Mouse (Mus musculus) intestine, embryonic 14.5 days (tissue): ENCODE measurements at regions not wholly inside any gene's neighbourhood (a gene's known extent, or its start where the extent isn't known, plus 50 kb on each side); places are given as distances from the start of the nearest gene placed in this dataset.
"Not testable (repeated sequence)": the region's sequence is repeated elsewhere in the genome, so short reads cannot be mapped to it uniquely, and the experiment has no call there.

ENCODE experiments used
- ATAC-seq: fragments of 200-750 bp; cut with Nextera tagmentation; replicated peaks from 2 replicates; pipeline ENCODE4 v1.8.0; 2017; ENCODE audit warnings: low read depth, moderate number of reproducible peaks, moderate TSS enrichment, moderate library complexity; ENCODE audit not compliant: low FRiP score, low TSS enrichment
- DNase-seq: peaks from one replicate; pipeline ENCODE4 v3.0.0-alpha.2; 2018; ENCODE audit warnings: low spot score
- H3K27ac ChIP-seq: fragments of 300-500 bp; sonication (generic); 2 replicates; pipeline ENCODE4 v1.5.1; 2014; ENCODE audit warnings: low read depth, mild to moderate bottlenecking, control low read depth
- H3K27me3 ChIP-seq: fragments of 300-500 bp; sonication (generic); replicated peaks from 2 replicates; pipeline ENCODE4 v1.6.1; 2014; ENCODE audit warnings: low read length, control low read depth; ENCODE audit not compliant: control insufficient read depth, insufficient read depth
- H3K36me3 ChIP-seq: fragments of 300-500 bp; sonication (generic); 2 replicates; pipeline ENCODE4 v1.6.1; 2014; ENCODE audit warnings: low read length, control low read depth; ENCODE audit not compliant: control insufficient read depth, insufficient read depth
- H3K4me1 ChIP-seq: fragments of 300-500 bp; sonication (generic); replicated peaks from 2 replicates; pipeline ENCODE4 v1.6.1; 2014; ENCODE audit warnings: low read length, control low read depth, mixed read lengths; ENCODE audit not compliant: control insufficient read depth, insufficient read depth
- H3K4me2 ChIP-seq: fragments of 300-500 bp; sonication (generic); 2 replicates; pipeline ENCODE4 v1.6.1; 2014; ENCODE audit warnings: low read length
- H3K4me3 ChIP-seq: fragments of 300-500 bp; sonication (generic); 2 replicates; pipeline ENCODE4 v1.5.1; 2014; ENCODE audit warnings: low read depth, low read length, control low read depth, mixed read lengths
- H3K9ac ChIP-seq: fragments of 300-500 bp; sonication (generic); 2 replicates; pipeline ENCODE4 v1.6.1; 2014; ENCODE audit warnings: mild to moderate bottlenecking, low read length
- H3K9me3 ChIP-seq: fragments of 300-500 bp; sonication (generic); 2 replicates; pipeline ENCODE4 v1.6.1; 2016; ENCODE audit warnings: low read length, control low read depth; ENCODE audit not compliant: control insufficient read depth
- WGBS: fragments of 180-500 bp; shearing (Covaris S2); extraction: QIAGEN DNeasy Blood & Tissue Kit; methylation state at CpG from one replicate; pipeline ENCODE4 v1.1.7; 2014; 5-methylcytosine and 5-hydroxymethylcytosine counted together

DNA sequence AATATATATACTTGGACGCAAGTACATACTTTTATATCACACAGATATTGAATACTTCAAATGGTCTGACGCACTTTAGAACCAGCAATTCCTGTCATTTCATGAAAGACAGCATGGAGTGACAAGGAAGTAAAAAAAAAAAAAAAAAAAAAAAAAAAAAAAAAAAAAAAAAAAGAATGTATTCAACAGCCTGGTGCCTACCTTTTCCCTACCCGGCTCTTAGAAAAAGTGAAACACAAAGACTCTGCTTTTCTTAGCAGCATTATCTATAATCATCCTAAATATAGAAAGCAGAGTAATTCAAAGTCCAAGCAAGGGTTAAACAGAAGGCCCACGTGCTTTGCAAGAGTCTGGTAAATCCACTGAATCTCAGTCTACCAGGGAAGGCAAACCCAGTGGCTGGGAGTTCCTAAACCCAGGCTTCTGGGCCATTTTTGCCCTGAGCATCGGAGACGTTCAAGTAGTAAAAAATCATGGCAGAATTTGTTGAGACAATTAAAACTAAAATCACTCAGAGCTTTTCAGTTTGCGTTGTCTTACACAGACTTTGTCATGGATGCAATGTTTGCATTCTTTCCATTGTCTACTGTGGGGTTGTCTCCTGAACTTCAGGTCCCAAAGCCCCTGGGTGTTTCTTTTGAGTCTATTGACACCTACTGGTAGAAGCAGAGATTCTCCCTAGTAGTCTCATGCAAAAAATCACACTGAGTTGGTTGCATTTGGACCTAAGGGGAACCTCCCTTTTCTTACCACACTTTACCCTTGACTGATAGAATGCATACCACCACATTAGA is 390.2 kb upstream of the 1700008P02Rik start:
- Histone ChIP-seq H3K27me3 (no peaks in the 10 kb centered on the region), H3K4me2 (no peak overlapping the region), H3K4me1 (no peaks in the 10 kb centered on the region), H3K9me3 (no peaks in the 10 kb centered on the region), H3K9ac (no peak overlapping the region), H3K4me3 (no peak overlapping the region), H3K36me3 (no peaks in the 10 kb centered on the region), H3K27ac (no peak overlapping the region)
- WGBS: 58% methylated on average over 7 of the region's 7 CpGs
- DNase-seq (no peak), ATAC-seq (no peak)

DNA sequence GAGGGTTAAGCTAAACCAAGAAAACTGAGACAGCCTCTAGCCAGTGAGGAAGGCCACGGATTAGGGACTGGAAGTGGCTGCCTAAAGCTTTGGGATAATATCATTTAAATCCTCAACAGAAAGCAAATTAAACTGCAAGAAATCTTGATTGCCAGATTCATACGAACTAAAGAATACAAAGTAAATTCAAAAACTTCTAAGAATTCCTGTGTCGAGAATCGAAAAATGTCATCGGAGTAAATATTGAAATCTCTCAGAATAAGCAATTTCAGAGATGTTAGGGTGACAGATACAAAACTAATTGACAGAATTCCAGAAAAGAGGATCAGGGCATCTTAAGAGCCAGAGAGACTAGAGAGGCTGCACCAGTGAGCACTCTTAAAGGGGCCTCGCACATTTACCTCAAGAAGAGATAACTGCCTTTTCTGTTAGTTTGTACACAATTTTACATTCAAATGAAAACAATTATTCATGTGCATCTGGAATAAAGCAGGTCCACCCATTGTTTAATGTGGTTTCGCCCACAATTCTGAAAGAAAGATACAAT is 388.5 kb upstream of the 1700008P02Rik start:
- no peaks in the 10 kb centered on the region for H3K27me3 ChIP-seq
- H3K4me2 ChIP-seq: no peak overlapping the region
- DNase-seq (no peak), ATAC-seq (no peak)
- H3K36me3 ChIP-seq: no peaks in the 10 kb centered on the region
- no peak overlapping the region for H3K27ac ChIP-seq
- H3K9me3 ChIP-seq: no peaks in the 10 kb centered on the region
- no peak overlapping the region for H3K9ac ChIP-seq
- WGBS: 74% methylated on average over 7 of the region's 7 CpGs
- H3K4me1 ChIP-seq: no peaks in the 10 kb centered on the region
- H3K4me3 ChIP-seq: no peak overlapping the region

DNA sequence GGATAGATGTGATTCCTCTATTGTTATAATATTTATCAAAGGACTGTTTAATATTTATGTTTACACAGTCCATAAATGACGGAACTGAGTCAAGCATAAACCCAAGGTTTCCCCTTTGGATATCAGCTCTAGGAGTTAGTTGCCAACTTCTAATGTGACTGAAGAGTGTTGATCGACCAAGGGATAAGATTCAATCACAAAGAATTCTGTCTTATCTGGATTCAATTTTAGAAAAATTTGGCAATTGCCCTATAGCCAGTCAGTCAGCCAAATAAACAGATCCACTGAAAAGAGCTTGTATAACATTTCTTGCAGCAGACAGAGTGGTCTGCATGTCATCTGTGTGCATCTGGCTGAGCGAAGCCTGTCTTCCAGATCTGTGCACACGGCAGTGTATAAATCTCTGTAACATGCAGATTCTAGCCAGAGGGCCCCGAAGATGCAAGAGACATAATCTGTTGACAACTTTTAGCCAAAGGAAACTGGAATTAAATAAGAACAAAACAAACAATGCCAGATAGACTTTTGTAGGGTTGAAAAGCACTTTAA is 387.6 kb upstream of the 1700008P02Rik start:
- H3K4me2 ChIP-seq: no peak overlapping the region
- no peaks in the 10 kb centered on the region for H3K27me3 ChIP-seq
- H3K4me1 ChIP-seq: no peaks in the 10 kb centered on the region
- no peak overlapping the region for H3K27ac ChIP-seq
- DNase-seq: no peak
- H3K9me3 ChIP-seq: no peaks in the 10 kb centered on the region
- no peak overlapping the region for H3K9ac ChIP-seq
- 31% methylated on average over 5 of the region's 5 CpGs for WGBS
- H3K4me3 ChIP-seq: no peak overlapping the region
- no peaks in the 10 kb centered on the region for H3K36me3 ChIP-seq
- no peak for ATAC-seq

DNA sequence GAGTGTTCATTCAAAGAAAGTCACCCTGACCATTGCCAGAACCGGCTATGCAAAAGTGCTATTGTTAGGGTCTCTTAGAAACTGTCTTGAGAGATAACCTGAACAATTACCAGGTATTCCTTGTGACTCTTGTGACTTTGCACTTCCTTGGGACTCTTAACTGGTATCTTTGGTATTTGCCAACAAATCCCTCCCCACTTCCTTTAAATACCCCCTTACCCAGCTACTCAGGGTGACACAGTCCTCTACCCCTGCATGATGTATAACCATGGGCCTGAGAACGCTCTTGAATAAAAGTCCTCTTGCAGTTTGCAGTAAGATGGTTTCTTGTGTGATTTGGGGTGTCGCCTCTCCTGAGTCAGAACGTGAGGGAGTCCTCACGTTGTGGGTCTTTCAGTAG is 371.5 kb upstream of the 1700008P02Rik start:
- not testable (repeated sequence) for ATAC-seq, H3K9me3 ChIP-seq, H3K27ac ChIP-seq, H3K4me2 ChIP-seq, H3K36me3 ChIP-seq, DNase-seq, H3K4me1 ChIP-seq, H3K4me3 ChIP-seq, H3K9ac ChIP-seq, H3K27me3 ChIP-seq
- WGBS: 79% methylated on average over 5 of the region's 5 CpGs

DNA sequence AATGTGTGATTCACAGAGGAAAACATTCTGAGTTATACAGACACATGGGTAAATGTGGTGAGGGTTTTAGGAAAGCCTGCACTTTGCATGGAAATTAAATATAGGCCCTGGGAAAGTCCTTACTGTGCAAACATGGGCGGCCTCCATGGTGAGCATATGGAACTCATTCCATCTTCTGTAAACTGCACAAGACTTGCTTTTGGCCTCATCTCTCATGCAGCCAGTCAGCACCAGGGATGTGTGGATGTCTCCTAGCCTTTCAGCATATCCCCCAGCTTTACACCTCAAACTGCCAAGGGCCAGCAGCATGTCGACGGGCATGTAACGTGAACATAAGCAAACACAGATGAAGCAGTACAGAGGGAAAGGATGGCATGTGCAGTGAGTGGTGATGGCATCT is 364.7 kb upstream of the 1700008P02Rik start:
- Histone ChIP-seq H3K4me3 (no peak overlapping the region), H3K9me3 (no peaks in the 10 kb centered on the region), H3K9ac (no peak overlapping the region), H3K4me2 (no peak overlapping the region), H3K27ac (no peak overlapping the region), H3K4me1 (no peaks in the 10 kb centered on the region), H3K36me3 (no peaks in the 10 kb centered on the region), H3K27me3 (no peaks in the 10 kb centered on the region)
- DNase-seq (no peak), ATAC-seq (no peak)
- WGBS: 76% methylated on average over 4 of the region's 4 CpGs

DNA sequence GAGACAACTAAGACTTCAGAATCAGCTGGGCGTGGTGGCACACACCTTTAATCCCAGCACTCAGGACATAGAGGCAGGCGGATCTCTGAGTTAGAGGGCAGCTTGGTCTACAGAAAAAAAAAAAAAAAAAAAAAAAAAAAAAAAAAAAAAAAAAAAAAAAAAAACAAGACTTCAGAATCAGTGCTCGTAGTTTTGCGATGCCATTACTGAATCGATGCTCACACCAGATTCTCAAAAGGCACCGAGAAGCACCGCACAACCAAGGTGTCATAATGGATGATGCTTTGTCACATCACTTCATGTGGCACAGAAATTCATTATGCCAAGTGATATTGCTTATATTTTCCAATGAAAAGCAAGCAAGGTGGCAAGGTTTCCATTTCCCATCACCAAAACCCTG is 337.4 kb upstream of the 1700008P02Rik start:
- H3K4me2 ChIP-seq: no peak overlapping the region
- H3K9me3 ChIP-seq: no peaks in the 10 kb centered on the region
- H3K36me3 ChIP-seq: no peaks in the 10 kb centered on the region
- DNase-seq (no peak), ATAC-seq (no peak)
- H3K9ac ChIP-seq: no peak overlapping the region
- H3K27ac ChIP-seq: no peak overlapping the region
- H3K27me3 ChIP-seq: no peaks in the 10 kb centered on the region
- H3K4me1 ChIP-seq: no peaks in the 10 kb centered on the region
- WGBS: 81% methylated on average over 7 of the region's 7 CpGs
- H3K4me3 ChIP-seq: no peak overlapping the region

DNA sequence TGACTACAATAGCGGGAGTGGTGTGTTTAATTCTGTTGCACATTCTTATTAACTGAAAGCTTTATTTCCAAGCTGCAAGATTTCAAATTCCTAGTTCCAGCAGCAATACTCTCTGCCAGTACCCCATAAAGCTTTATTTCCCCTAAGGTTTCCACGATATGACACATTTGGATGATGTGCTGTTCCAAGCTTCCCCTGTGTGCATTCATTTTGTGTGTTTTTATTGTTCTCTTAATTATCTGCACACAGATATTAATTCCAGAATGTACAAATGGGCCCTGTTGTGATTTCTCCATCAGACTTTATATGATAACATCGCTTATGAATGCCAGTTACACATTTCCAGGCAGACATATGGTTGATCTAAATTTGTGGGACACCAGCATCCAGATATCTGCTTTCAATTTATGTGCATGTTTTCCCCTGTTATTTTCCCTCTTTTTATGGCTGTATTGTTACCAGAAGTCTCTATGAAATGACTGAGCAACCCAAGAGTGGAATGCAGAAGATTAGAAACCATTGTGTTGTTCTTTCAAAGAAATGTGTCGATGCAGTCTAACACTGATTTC is 312.4 kb upstream of the 1700008P02Rik start:
- no peaks in the 10 kb centered on the region for H3K27me3 ChIP-seq
- 90% methylated on average over 4 of the region's 4 CpGs for WGBS
- no peak for DNase-seq

DNA sequence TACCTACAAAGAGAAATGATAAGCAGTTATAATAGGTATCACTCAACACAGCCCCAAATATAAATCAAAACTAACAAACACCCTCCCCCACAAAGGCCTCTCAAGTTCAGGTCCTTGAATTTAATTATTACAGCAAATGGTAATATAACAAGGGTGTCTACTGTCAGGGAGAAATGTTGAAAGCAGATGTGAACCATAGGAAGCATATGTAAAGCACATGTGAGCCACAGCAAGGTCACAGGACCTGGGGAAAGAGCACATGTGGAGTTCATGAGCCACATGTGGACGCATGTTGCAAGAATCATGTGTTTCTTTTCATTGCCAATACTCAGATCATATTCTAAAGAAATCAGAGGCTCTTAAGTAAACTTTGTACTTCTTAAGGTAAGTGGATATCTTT is 306.5 kb upstream of the 1700008P02Rik start:
- Histone ChIP-seq H3K9ac (no peak overlapping the region), H3K36me3 (no peaks in the 10 kb centered on the region), H3K27me3 (no peaks in the 10 kb centered on the region), H3K4me3 (no peak overlapping the region), H3K27ac (no peak overlapping the region), H3K4me2 (no peak overlapping the region), H3K4me1 (no peaks in the 10 kb centered on the region), H3K9me3 (no peaks in the 10 kb centered on the region)
- ATAC-seq (no peak), DNase-seq (no peak)
- WGBS: 69% methylated on average over 1 of the region's 1 CpGs

More for the DNA sequence above, 312.4 kb upstream of the 1700008P02Rik start:
- no peaks in the 10 kb centered on the region for H3K36me3 ChIP-seq
- no peak overlapping the region for H3K9ac ChIP-seq
- no peaks in the 10 kb centered on the region for H3K9me3 ChIP-seq
- ATAC-seq: no peak
- H3K27ac ChIP-seq: no peak overlapping the region
- no peaks in the 10 kb centered on the region for H3K4me1 ChIP-seq
- no peak overlapping the region for H3K4me2 ChIP-seq
- H3K4me3 ChIP-seq: no peak overlapping the region
